Mouse (Mus musculus): ENCODE measurements around the gene Cycs. TPM values are rescaled to one million over a fixed set of nuclear protein-coding genes. Genes with fewer than 3 reads are reported as not detected.

Cycs gene
- 68.3 and 80.4 TPM in 2 replicates for total RNA-seq (2014; fragmentation: Nextera tagmentation)
- total RNA-seq (2017) = 64.5 and 81.3 TPM in 2 replicates
- polyA plus RNA-seq (2012) = 4.2 and 9.9 TPM in 2 replicates

DNA sequence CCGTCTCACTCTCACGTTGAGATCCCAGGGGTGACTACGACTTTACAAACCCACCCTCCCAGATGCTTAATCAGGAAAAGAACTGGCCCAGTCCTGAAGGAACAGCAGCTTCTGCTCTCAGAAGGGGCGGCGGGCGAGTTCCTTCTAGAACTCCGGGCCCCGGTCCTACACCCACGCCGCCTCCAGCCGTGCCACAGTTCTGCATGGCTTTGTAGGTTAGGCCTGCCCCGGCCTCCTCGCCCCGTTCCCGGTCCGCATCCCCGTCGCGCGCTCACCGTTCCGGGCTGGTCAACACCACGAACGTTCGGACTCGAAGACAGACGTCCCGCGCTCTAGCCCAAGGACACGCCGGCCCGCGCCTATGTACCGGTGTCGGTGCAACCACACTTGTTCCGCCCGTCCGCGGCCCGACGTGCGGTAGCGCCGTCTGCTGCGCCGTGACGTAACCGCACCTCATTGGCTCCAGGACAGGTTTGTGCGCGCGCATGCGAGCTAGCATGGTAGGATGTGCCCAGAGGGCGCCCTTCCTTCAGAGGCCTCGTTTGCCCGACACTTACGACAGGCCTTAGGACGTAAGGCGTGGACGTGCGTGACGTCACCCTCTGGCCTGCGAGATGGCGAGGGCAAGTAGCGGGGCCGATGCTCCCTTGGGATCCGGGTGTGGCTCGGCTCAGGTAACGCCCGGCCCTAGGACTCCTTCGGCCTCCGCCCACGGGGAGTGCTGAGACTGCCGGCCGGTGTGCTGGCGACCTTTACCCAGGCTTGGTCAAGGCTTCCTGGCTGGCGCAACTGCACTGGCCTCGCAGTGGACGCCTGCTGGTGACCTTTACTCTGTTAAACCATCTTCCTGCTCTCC is at the start of gene Cycs:
Gene Cycs (minus strand): TSS at position 398 of the 856 bp plus-strand sequence.
- H3K4me3 ChIP-seq (ENCODE audit: low read depth, low read length) = peak within 1 kb of the TSS; percentile 83
- peak; percentile 98 for ATAC-seq (ENCODE audit: extremely low read depth, insufficient number of reproducible peaks, low FRiP score, poor library complexity, severe bottlenecking)
- no peak for TF ChIP-seq GATA2 (IDR thresholded peaks at IDR 0.05; ENCODE audit: borderline replicate concordance, low read depth, low read length)
- no peak for TF ChIP-seq CTCF (IDR thresholded peaks at IDR 0.05; ENCODE audit: low read depth, low read length)
- TF ChIP-seq TAL1 (conservative IDR thresholded peaks at IDR 0.05; ENCODE audit: low read depth, low read length) = no peak
- TF ChIP-seq GATA1 (IDR thresholded peaks at IDR 0.05; ENCODE audit: borderline replicate concordance, low read length) = no peak
- no peak for TF ChIP-seq POLR2AphosphoS5 (IDR thresholded peaks at IDR 0.05; ENCODE audit: insufficient replicate concordance, low read depth, low read length)
- peaks cover 23% of the 10 kb centered on the region for H3K36me3 ChIP-seq (replicated peaks)
- H3K4me1 ChIP-seq (ENCODE audit: insufficient read depth, low read depth, low read length) = peaks cover 7% of the 10 kb centered on the region; the same call in 1 of the 2 replicates
- peak; percentile 89 for DNase-seq (ENCODE audit: low spot score)
- H3K9me3 ChIP-seq (replicated peaks) = no peaks in the 10 kb centered on the region
- no peaks in the 10 kb centered on the region for H3K27me3 ChIP-seq (ENCODE audit: insufficient read depth, low read length)

DNA sequence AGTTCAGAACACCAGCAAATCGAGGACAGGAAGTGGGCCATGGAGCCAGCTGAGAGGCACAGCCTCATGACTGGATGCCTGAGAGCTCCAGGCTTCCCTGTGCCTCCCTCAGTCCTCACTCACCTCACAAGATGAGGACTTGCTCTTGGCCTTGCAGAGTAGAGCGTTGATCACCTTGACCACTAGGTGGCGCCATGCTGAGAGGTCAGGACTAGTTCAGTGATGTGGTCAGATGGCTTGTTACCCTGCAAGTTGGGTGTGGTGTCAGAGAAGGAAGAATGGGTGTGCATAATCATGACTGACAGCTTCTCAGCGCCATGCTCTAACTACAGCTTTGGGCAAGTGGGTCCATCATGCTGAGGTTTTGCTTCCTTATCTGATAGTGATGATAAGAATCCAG is 35.3 kb upstream of the Cycs start:
- Histone ChIP-seq H3K9me3 (replicated peaks) (peaks cover 3% of the 10 kb centered on the region; the same call in 1 of the 2 replicates), H3K4me1 (ENCODE audit: insufficient read depth, low read depth, low read length) (no peaks in the 10 kb centered on the region), H3K36me3 (replicated peaks) (no peaks in the 10 kb centered on the region), H3K4me3 (ENCODE audit: low read depth, low read length) (no peak overlapping the region), H3K27me3 (ENCODE audit: insufficient read depth, low read length) (peaks cover 8% of the 10 kb centered on the region)
- ATAC-seq (ENCODE audit: extremely low read depth, insufficient number of reproducible peaks, low FRiP score, poor library complexity, severe bottlenecking) (peak; percentile 22; the same call in 1 of the 2 replicates), DNase-seq (ENCODE audit: low spot score) (peak; percentile 38)
- TF ChIP-seq GATA1 (IDR thresholded peaks at IDR 0.05; ENCODE audit: borderline replicate concordance, low read length) (no peak), CTCF (IDR thresholded peaks at IDR 0.05; ENCODE audit: low read depth, low read length) (peak; percentile 88)

DNA sequence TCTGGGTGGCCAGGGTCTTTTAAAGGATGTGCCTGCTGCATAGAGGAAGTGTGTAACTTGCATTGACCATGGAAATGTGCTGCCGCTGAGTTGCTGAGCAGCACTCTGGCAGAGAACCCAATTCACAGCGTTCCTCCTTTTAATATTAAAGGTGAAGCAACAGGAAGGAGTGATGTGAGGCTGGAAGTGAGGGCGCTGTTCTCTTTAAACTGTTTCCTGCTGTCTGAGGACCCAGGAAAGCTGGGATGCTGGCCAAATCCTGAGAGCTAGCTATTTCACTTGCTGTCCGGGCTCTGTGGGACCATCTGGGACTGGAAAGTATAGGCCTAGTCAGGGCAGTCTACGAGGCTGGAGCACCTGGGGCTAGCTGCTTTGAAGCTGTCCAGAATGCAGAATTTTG is 32.2 kb upstream of the Cycs start:
- DNase-seq (ENCODE audit: low spot score) (no peak), ATAC-seq (ENCODE audit: extremely low read depth, insufficient number of reproducible peaks, low FRiP score, poor library complexity, severe bottlenecking) (no peak)
- Histone ChIP-seq H3K9me3 (replicated peaks) (peaks cover 9% of the 10 kb centered on the region), H3K27me3 (ENCODE audit: insufficient read depth, low read length) (peaks cover 8% of the 10 kb centered on the region), H3K4me1 (ENCODE audit: insufficient read depth, low read depth, low read length) (no peaks in the 10 kb centered on the region), H3K36me3 (replicated peaks) (no peaks in the 10 kb centered on the region), H3K4me3 (ENCODE audit: low read depth, low read length) (no peak overlapping the region)
- TF ChIP-seq CTCF (IDR thresholded peaks at IDR 0.05; ENCODE audit: low read depth, low read length) (no peak), GATA2 (IDR thresholded peaks at IDR 0.05; ENCODE audit: borderline replicate concordance, low read depth, low read length) (no peak), TAL1 (conservative IDR thresholded peaks at IDR 0.05; ENCODE audit: low read depth, low read length) (no peak), GATA1 (IDR thresholded peaks at IDR 0.05; ENCODE audit: borderline replicate concordance, low read length) (no peak), POLR2AphosphoS5 (IDR thresholded peaks at IDR 0.05; ENCODE audit: insufficient replicate concordance, low read depth, low read length) (no peak)

DNA sequence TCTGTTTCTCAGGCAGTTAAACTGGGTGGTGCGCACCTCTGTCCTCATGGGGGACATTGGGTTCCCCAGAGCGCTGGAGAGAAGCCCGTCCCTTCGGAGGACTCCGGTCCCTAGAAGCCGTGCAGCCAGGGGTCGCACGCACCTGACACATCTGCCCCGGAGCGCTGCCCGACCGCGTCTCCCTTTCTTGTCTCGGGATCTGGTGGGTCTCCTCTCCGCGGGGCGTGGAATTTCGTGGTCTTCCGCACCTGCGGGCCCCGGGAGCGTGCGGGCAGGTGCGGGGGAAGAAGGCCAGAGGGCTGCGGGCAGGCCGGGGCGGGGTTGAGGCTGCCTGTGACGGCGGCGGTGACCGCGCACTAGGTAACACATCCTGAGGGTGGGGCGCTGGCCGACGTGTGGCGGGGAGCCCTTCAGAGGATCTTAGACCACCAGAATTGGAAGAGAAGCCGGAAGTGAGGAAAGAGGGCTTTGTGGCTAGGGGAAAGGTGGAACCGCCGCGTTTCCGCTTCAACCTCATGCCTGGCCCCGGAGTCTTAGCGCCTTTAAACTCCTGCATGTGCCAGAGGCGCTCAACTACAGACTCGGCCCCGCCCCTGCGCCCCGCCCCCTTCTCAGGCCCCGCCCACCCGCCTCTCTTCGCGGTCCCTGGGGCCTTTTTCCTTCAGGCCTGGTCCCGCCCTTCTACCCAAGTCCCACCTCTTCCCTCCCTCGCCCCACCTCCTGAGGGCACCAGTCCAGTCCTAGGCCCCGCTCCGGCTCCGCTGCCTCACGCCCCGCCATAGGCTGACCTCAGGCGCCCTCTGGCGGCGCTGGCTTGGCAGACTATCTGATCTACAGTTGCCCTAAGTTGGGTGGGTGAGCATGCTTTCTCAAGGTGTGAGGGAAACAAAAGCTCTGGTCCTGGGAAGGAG is 30.2 kb upstream of the Cycs start, which contains the start of gene 4921507P07Rik:
Gene 4921507P07Rik (minus strand): TSS at position 332 of the 911 bp plus-strand sequence.
- ATAC-seq (ENCODE audit: extremely low read depth, insufficient number of reproducible peaks, low FRiP score, poor library complexity, severe bottlenecking) = no peak
- Histone ChIP-seq H3K36me3 (replicated peaks) (no peaks in the 10 kb centered on the region), H3K4me1 (ENCODE audit: insufficient read depth, low read depth, low read length) (no peaks in the 10 kb centered on the region), H3K27me3 (ENCODE audit: insufficient read depth, low read length) (peaks cover 12% of the 10 kb centered on the region), H3K4me3 (ENCODE audit: low read depth, low read length) (no peak within 1 kb of the TSS), H3K9me3 (replicated peaks) (peaks cover 9% of the 10 kb centered on the region)
- TF ChIP-seq CTCF (IDR thresholded peaks at IDR 0.05; ENCODE audit: low read depth, low read length) (no peak), GATA2 (IDR thresholded peaks at IDR 0.05; ENCODE audit: borderline replicate concordance, low read depth, low read length) (no peak), TAL1 (conservative IDR thresholded peaks at IDR 0.05; ENCODE audit: low read depth, low read length) (no peak), GATA1 (IDR thresholded peaks at IDR 0.05; ENCODE audit: borderline replicate concordance, low read length) (no peak), POLR2AphosphoS5 (IDR thresholded peaks at IDR 0.05; ENCODE audit: insufficient replicate concordance, low read depth, low read length) (no peak)
- DNase-seq (ENCODE audit: low spot score) = no peak

DNA sequence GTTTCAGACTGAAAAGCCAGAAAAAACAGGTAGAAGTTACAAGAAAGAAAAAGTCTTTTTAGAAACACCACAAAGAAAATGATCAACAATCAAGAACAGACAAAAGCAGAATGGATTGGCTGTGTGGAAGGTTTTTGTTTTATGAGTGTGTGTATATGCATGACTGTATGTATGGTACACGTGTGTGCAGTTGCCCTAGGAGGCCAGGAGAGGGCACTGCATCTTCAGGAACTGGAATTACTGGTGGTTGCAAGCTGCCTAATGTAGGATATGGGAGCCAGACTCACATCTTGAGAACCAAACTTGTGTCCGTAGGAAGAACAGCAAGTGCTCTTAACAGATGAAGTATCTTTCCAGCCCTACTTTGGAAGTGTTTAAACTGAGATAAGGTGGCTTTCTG is 28.0 kb upstream of the Cycs start:
- ATAC-seq (ENCODE audit: extremely low read depth, insufficient number of reproducible peaks, low FRiP score, poor library complexity, severe bottlenecking) (no peak), DNase-seq (ENCODE audit: low spot score) (no peak)
- no peak for TF ChIP-seq POLR2AphosphoS5 (IDR thresholded peaks at IDR 0.05; ENCODE audit: insufficient replicate concordance, low read depth, low read length)
- no peak for TF ChIP-seq TAL1 (conservative IDR thresholded peaks at IDR 0.05; ENCODE audit: low read depth, low read length)
- no peak for TF ChIP-seq CTCF (IDR thresholded peaks at IDR 0.05; ENCODE audit: low read depth, low read length)
- no peak for TF ChIP-seq GATA1 (IDR thresholded peaks at IDR 0.05; ENCODE audit: borderline replicate concordance, low read length)
- no peak for TF ChIP-seq GATA2 (IDR thresholded peaks at IDR 0.05; ENCODE audit: borderline replicate concordance, low read depth, low read length)
- Histone ChIP-seq H3K9me3 (replicated peaks) (peaks cover 9% of the 10 kb centered on the region), H3K36me3 (replicated peaks) (no peaks in the 10 kb centered on the region), H3K4me1 (ENCODE audit: insufficient read depth, low read depth, low read length) (no peaks in the 10 kb centered on the region), H3K4me3 (ENCODE audit: low read depth, low read length) (no peak overlapping the region), H3K27me3 (ENCODE audit: insufficient read depth, low read length) (peaks cover 10% of the 10 kb centered on the region)
